Mouse (Mus musculus) testis, adult 2 months (tissue): Measurements from ENCODE around the gene Olfr780.
"Not testable (repeated sequence)": the region's sequence is repeated elsewhere in the genome, so short reads cannot be mapped to it uniquely, and the experiment has no call there.

Experiments used
- CTCF ChIP-seq: fragments of 200-500 bp; IDR thresholded peaks from 2 replicates; pipeline ENCODE4 v1.5.1; 2012; ENCODE audit warnings: low read depth, mild to moderate bottlenecking, inconsistent platforms, low read length, moderate library complexity; ENCODE audit not compliant: control insufficient read depth, insufficient read depth, insufficient replicate concordance
- POLR2A ChIP-seq: fragments of 200-500 bp; IDR thresholded peaks from 2 replicates; pipeline ENCODE4 v1.6.1; 2012; ENCODE audit warnings: low read depth, mild to moderate bottlenecking, inconsistent platforms, low read length, moderate library complexity; ENCODE audit not compliant: control insufficient read depth

GRCm38 (mm10) chr10:129312973-129313372, 4.9 kb upstream of the Olfr780 start:
- TF ChIP-seq CTCF, POLR2A: not testable (repeated sequence)
